Mouse (Mus musculus) T-helper 2 cell (primary cell): ENCODE data around the gene Pvalb.

Experiments
- in situ Hi-C: fragments of 300-600 bp; cut with MboI, MseI; formaldehyde crosslinking; loops from one replicate; pipeline ENCODE4 v1.15.1; 2025; ENCODE audit warnings: high pct_unique_total_duplicates

Pvalb gene

GRCm38 (mm10) chr15:78204053-78204847, 1.9 kb downstream of the Pvalb start:
- in situ Hi-C loops: no loop called here

DNA sequence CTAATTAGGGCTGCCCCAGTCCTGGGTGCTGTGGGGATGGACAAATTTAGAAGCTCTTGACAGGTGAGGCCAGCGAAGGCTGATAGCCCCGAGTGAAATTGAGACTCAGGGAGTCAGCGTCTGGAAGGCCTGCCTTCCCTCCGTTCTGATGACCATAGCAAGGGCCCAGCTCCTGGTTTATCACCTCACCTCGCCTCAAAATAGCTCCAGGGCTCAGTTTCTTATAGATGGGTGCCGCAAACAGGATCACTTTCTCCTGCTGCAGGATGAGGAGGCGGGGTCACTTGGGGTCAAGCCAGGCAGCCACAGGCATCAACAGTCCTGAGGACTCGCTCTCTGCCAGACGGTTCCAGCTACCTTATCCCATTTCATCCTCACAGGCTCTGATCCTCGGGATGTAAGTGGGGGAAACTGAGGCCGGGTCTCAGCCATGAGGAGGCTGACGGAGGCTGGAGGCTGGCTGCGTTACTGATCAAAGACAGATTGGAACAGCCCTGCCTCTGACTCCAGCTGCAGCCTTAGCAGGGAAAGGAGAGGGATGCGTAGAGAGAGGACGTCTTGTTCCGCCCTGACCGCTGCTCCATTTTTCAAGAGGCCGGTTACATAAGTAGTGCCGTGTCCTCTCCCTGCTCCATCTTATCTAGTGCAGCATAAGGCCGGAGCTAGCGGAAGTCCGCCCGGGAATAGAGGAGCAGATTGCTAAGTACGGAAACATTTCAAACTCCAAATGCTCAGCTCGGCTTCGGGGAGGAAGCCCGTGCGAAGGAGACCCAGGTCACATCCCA, 10.9 kb downstream of the Pvalb start:
- in situ Hi-C loops: no loop called here

- in situ Hi-C loops: no loop called here
Measured at GRCm38 (mm10) chr15:78194320-78194719, 11.9 kb downstream of the Pvalb start.

- in situ Hi-C loops: no loop called here
Measured at GRCm38 (mm10) chr15:78189636-78190035, 16.6 kb downstream of the Pvalb start.

DNA sequence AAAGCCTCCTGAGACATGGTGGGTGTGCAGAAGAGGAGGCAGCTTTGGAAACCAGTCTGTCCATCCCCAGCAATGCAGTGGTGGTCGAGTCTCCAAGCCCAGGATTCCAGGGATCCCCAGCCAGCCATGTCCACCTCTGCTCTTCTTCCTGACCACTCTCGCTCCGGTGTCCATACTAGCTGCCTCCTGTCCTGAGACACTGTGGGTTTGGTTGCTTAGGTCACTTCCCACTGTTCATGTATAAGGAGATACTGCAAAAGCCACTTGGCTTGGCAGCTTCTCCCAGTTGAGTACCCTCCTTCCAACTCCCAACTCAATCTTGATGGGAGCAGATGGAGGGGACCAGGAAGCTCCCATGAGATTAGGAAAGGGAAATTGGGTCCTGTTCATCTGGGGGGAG, 17.7 kb downstream of the Pvalb start:
- in situ Hi-C loops: no loop called here

DNA sequence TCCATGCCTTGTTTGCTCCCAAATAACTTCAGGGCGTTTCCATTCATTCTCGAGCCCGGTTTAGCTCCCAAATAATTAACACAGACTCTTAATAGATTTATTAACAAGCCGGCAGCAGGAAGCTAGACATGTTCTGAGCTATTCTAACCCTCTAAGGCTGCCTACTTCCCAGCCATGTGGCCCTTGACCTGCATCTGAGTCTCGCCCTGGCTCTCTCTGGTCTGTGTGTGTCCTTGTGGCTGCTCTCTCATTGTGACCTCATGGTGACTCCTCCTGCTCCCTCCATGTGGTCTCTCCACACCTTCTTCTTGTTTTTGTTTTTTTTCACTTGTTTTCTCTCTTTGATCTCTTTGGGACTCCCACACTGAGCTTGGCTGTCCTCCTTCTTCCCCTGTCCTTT, 19.3 kb downstream of the Pvalb start:
- in situ Hi-C loops: no loop called here

DNA sequence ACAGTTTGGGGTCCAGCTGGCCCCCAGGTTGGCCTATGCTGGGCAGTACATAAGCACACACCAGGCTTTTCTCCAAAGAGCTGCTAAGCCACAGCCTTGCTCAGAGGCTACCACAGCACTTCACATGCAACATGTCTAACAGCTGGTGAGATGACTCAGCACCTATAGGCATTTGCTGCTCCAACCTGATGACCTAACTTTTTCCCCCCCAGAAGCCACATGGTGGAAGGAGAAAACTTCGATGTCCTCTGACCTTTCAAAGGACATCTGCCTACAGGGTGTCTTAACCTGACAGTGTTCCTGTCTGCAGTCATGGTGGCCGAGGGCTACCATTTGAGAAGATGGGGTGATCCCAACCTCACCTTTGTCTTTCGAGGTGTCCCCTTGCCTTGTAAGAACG, 20.6 kb downstream of the Pvalb start:
- in situ Hi-C loops: no loop called here

- in situ Hi-C loops: loop anchor here (5.0 kb wide), 2 partner anchors 62 to 152 kb away; no protein-coding TSS in a partner anchor
Measured at GRCm38 (mm10) chr15:78184855-78185254, 21.3 kb downstream of the Pvalb start.

DNA sequence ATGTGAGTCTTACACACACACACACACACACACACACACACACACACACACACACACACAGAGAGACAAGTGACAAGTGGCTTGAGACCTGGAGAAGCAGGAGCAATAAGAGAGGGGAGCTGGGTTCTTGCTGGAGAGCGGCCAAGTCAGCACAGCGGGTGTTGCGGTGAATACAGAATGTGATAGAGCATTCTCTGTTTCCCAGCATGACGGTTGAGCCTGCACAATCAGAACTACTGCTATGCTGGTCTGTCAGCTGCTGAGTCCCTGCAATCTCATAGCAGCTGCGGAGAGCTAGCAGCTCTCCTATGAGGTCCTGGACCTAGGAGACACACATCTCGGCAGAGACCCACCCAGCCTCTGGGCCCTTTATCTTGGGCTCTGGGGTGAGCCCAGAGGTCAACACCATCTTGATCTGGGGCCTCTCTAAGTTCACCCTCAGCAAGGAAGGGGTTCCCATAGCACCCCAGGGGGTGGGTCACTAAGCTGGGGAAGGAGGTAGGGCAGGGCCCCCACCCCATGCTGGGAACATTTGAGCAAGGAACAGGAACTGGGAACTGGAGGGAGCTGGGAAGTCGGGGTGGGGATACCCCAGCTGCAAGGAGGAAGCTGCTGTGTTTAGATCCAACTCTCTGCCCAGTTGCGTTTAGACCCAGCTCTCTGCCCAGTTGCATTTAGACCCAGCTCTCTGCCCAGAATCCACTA, 24.3 kb downstream of the Pvalb start:
- in situ Hi-C loops: loop anchor here (5.0 kb wide), 2 partner anchors 65 to 155 kb away; no protein-coding TSS in a partner anchor

- in situ Hi-C loops: loop anchor here (5.0 kb wide), 2 partner anchors 68 to 158 kb away; no protein-coding TSS in a partner anchor
Measured at GRCm38 (mm10) chr15:78179775-78180174, 26.4 kb downstream of the Pvalb start.

DNA sequence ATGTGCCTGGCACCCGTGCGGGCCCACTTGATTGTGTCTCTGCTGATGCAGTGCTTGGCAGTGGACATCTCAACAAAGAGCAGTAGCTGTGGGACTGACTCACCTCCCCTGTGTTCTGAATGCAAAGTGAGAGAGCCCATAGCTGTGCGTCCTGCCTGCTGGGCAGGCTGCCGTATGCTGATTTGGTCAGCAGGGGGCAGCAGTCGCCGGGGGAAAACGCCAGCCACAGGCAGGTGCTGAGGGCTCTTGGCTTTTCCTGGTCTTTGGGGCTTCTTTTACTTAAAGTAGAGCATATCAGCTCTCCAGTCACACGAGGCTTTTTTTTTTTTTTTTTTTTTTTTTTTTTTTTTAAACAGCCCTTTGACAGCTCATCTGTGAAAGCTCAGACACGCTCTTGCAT, 27.8 kb downstream of the Pvalb start:
- in situ Hi-C loops: no loop called here

DNA sequence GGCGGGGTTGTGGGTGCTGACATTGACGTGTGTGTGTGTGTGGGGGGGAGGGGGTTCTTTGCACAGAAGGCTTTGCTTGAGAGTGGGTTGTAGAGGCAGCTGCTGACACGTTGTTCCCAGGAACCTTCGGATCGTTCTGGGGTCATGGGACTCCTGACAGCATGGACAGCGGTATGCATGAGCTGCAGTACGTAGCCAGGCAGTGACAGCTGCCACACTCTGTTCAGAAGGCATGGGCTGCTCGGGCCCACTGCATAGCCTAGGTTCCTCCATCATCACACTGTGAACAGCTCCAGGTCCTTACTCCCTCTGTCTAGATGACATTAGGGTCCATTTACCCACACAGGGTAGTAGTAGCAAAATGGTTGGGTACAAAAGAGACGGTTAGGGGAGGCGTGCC, 28.9 kb downstream of the Pvalb start:
- in situ Hi-C loops: no loop called here

DNA sequence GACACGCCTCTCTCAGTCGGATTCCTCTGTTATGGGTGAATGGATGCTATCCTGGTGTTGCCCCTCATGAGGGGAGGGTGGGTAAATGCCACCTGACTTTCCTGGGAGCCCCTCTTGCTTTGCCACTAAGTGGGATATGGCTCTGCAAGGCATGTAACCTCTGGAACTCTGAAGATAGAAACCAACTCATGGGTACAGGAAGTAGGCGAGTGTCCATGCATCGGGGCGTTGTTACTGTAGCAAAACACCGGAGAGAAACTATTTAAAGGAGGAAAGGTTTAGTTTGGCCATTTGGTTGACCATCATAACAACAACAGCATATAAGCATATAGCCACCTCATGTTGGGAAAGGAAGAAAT, 31.3 kb downstream of the Pvalb start:
- in situ Hi-C loops: no loop called here

DNA sequence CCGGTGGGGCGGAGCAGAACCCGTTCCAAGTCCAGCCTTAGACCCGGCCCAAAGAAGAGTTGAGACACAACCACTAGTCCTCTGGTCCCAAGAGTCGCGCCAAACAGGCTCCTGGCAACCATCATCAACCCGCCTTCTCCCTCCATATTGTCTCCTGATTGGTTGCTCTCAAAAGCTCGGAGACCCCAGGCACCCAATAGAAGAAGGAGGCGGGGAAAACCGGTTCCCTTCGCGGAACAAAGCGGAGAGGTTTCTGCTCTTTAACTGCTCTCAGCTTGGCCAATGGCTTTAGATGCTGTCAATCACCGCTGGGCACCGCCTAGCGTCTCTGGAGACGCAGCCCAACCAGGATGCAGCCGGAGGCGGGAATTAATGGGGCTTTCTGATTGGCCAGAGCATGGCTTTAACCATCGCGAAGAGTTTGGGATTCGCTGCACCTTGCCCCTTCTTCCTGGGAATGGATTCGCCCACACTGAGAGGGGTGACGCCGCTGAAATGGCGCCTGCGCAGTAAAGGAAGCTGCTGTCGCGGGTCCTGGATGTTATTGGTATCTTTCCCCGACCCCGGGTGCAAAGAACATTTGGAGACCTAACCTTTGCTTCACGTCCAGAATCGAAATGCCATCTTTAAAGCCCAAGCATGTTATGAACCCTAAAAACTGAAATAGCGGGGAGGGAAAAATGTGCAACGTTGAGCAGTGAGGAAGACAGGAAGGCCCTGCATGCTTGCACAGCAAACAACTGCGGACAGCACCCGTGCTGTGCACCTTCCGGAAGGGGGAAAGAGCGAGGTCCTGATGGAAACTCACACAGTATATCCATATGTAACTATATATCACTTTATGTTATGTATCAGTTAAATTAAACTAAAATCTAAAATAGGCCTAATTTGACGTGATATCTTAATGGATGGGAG, 32.0 kb downstream of the Pvalb start, which contains the start of gene Ift27:
TSS of gene Ift27 (minus strand) at position 136 of the 915 bp plus-strand sequence.
- in situ Hi-C loops: no loop called here

DNA sequence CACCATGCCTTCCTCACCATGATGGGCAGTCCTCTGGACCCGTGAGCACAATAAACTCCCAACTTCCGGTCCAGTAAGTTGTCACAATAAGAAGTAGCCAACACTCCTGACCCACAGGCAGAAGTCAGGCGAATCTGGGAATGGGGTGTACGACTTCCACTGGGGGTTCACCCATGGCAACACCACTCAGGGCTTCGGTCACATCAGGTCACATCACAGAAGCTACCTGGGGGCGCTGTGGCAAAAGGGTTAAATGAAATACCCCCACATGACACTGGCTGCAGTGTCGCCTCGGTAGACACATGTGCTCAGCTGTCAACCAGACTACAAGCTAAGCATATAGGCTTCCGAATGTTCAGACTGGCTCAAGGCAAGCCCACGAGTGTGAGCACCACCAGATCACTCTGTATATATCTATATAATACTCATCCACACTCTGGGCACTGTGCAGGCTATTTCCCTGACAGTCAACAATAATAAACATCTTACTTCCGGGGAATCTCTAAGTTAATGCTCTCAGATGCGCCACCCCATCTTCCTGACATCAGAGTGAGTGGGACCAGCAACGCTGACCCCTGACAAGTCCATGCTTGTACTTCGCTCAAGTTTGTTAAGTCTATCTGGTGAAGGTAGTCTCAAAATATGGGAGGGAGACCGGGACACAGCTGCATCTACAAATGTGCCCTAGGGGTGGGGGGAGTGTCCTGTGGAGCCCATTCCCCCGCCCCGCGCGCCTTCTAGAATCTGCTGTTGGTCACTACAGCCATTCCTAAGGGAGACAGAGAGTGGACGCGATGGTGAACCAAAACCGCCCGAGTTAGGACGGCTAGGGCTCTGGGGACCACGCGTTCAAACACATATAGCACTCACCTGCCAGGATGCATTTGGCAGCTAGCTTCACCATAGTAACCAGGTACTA, 33.0 kb downstream of the Pvalb start:
- in situ Hi-C loops: no loop called here

GRCm38 (mm10) chr15:78172256-78172898, 33.8 kb downstream of the Pvalb start:
- in situ Hi-C loops: no loop called here

DNA sequence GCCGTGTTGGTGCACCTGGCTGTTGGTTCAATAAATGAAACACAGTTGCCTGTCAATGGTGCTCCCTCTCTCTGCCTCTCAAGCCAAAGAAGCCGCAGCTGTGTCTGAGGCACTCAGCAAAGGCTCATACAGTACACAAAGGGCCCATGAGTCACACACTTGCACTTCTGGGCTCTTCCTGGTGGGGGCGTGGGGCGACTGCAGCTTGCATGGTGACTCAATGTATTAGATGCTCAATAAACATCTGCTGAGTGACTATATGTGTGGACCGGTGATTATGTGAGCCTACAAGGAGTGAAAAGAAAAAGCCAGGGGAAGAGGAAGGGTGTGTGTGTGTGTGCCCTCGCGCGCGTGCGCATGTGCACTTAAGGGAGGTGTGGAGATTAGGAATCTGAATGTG, 34.5 kb downstream of the Pvalb start:
- in situ Hi-C loops: no loop called here

GRCm38 (mm10) chr15:78170708-78171107, 35.5 kb downstream of the Pvalb start:
- in situ Hi-C loops: no loop called here

DNA sequence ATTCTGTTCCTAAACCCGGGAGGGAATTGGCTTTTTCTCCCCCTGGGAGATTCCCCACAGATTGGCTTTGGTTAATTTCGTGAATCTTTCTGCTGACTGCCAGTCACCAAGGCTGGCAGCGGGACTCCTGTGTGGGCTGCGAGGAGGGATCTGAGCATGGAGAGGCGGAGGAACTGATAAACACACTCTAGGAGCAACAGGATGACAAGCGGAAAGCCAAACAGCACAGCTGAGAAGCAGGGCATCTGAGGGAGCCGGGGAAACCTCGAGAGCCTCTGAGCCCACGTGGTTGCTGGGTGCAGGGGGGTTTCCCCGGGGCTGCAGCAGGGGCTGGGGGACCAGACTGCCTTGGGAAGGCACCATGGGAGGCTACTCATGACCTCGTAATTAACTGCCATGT, 36.6 kb downstream of the Pvalb start:
- in situ Hi-C loops: no loop called here

- in situ Hi-C loops: no loop called here
Measured at GRCm38 (mm10) chr15:78165292-78165691, 40.9 kb downstream of the Pvalb start.
